Mouse (Mus musculus) megakaryocyte, embryonic 14.5 days (primary cell): ENCODE measurements around the gene Eva1b. TPM values are rescaled to one million over a fixed set of nuclear protein-coding genes. Genes with fewer than 3 reads are reported as not detected.

Source experiments
- H3K27me3 ChIP-seq: replicated peaks from 2 replicates; pipeline ENCODE3; 2012; ENCODE audit warnings: inconsistent platforms
- H3K36me3 ChIP-seq: replicated peaks from 2 replicates; pipeline ENCODE3; 2012; ENCODE audit warnings: low read length, inconsistent platforms, mixed read lengths
- H3K4me1 ChIP-seq: 2 replicates; pipeline ENCODE4 v1.6.1; 2012; ENCODE audit warnings: inconsistent platforms
- H3K4me3 ChIP-seq: replicated peaks from 2 replicates; pipeline ENCODE3; 2012; ENCODE audit warnings: moderate library complexity, mild to moderate bottlenecking, inconsistent platforms
- H3K9me3 ChIP-seq: 2 replicates; pipeline ENCODE4 v1.6.1; 2012; ENCODE audit warnings: inconsistent platforms
- FLI1 ChIP-seq: IDR thresholded peaks from 2 replicates; pipeline ENCODE4 v1.6.1; 2012; ENCODE audit warnings: low read length, inconsistent platforms, mixed read lengths
- GATA1 ChIP-seq: IDR thresholded peaks from 3 replicates; pipeline ENCODE4 v1.6.1; 2012; ENCODE audit warnings: mixed read lengths, low read length, inconsistent platforms, borderline replicate concordance
- polyA plus RNA-seq: library from polyadenylated mRNA; stranded (reverse); fragments of >175 nt; gene quantifications from 2 replicates; pipeline ENCODE4 v1.2.3, GENCODE M21; 2012; ENCODE audit warnings: low replicate concordance; ENCODE audit not compliant: insufficient read depth

Eva1b gene
- polyA plus RNA-seq, 1 experiment = 56.4 TPM

DNA sequence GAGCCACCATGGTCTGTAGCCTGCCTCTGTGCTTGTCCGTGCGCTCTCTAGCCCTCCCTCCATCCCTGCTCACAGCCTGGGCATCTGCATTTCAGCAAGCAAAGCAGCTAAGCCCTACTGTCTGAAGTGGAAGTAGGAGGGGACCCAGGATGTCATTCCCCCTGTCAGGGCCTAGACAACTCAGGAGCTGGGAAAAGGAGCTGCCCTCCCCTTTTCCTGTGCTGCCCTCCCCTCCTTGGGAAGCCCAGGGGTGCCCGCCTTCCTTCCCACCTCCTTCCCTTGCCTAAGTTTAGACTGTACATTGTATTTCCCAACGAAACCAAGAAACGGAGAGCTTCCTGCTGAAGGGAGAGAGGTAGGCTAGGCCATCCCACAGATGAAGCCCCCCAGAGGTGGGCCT lies 6.5 kb upstream of the Eva1b start:
- Histone ChIP-seq H3K36me3 (peaks cover 79% of the 10 kb centered on the region), H3K4me1 (peaks cover 33% of the 10 kb centered on the region)
- no peak for TF ChIP-seq FLI1
- TF ChIP-seq GATA1 = no peak

DNA sequence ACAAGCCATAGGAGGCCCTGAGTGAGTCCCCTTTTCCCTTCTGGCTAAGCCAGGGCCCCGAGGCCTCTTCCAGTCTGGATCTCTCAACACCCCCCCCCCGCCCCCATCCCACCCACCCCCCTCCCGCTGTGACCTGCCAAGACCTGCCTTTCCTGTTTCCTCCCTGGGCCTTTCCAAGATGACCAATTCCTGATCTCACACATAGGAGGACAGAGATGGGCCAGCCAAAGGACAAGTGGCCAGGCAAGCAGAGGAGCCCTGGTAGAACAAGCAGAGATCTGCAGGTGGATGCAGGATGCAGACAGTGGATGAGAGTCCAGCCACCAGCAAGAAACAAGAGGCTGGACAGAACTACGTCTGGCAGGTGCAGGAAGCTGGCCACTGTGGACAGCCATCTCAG lies 2.1 kb upstream of the Eva1b start:
- peaks cover 11% of the 10 kb centered on the region for H3K9me3 ChIP-seq
- H3K4me1 ChIP-seq = peaks cover 38% of the 10 kb centered on the region

More for the DNA sequence above, 6.5 kb upstream of the Eva1b start:
- H3K4me3 ChIP-seq = no peak overlapping the region
- H3K27me3 ChIP-seq = no peaks in the 10 kb centered on the region
- H3K9me3 ChIP-seq = peaks cover 11% of the 10 kb centered on the region

GRCm38 (mm10) chr4:126146974-126147532 lies 491 bp upstream of the Eva1b start:
- no peak overlapping the region for H3K4me3 ChIP-seq
- peaks cover 11% of the 10 kb centered on the region for H3K9me3 ChIP-seq
- H3K36me3 ChIP-seq = peaks cover 49% of the 10 kb centered on the region
- peaks cover 35% of the 10 kb centered on the region for H3K4me1 ChIP-seq
- TF ChIP-seq FLI1 (no peak), GATA1 (no peak)
- H3K27me3 ChIP-seq = peaks cover 20% of the 10 kb centered on the region

More for the DNA sequence above, 2.1 kb upstream of the Eva1b start:
- Histone ChIP-seq H3K27me3 (peaks cover 20% of the 10 kb centered on the region), H3K4me3 (no peak overlapping the region), H3K36me3 (peaks cover 48% of the 10 kb centered on the region)
- TF ChIP-seq FLI1 (no peak), GATA1 (no peak)

GRCm38 (mm10) chr4:126148161-126148961 lies 817 bp downstream of the Eva1b start:
- Histone ChIP-seq H3K4me3 (peak overlapping the region; percentile 92), H3K36me3 (peaks cover 41% of the 10 kb centered on the region), H3K27me3 (peaks cover 20% of the 10 kb centered on the region), H3K4me1 (peaks cover 35% of the 10 kb centered on the region), H3K9me3 (peaks cover 9% of the 10 kb centered on the region)
- TF ChIP-seq GATA1 (no peak), FLI1 (no peak)

GRCm38 (mm10) chr4:126149041-126149676 lies 1.6 kb downstream of the Eva1b start:
- Histone ChIP-seq H3K9me3 (peaks cover under 1% of the 10 kb centered on the region), H3K27me3 (peaks cover 20% of the 10 kb centered on the region), H3K4me1 (peaks cover 38% of the 10 kb centered on the region), H3K36me3 (peaks cover 36% of the 10 kb centered on the region), H3K4me3 (peak overlapping the region; percentile 92)
- TF ChIP-seq FLI1 (no peak), GATA1 (no peak)

DNA sequence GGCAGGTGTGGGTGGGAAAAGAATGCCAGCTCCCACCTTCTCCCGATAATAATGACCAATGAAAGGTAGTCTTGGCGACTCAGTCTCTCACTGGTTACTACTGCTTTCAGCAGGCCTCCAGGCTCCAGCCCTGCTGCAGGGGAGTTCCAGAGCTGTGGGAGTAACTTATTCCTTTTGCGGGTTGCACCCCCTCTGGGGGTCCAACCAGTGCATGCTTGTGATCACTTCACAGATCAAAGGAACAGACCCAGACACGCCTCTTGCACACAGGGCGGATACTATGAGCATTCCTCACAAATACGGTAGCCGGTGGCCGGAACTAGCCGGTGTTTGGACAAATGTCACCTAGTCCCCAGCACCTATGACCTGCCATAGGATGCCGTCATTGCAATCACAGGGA lies 2.3 kb downstream of the Eva1b start:
- Histone ChIP-seq H3K4me3 (no peak overlapping the region), H3K36me3 (peaks cover 39% of the 10 kb centered on the region), H3K9me3 (no peaks in the 10 kb centered on the region), H3K27me3 (peaks cover 20% of the 10 kb centered on the region), H3K4me1 (peaks cover 44% of the 10 kb centered on the region)
- TF ChIP-seq GATA1 (no peak), FLI1 (no peak)

DNA sequence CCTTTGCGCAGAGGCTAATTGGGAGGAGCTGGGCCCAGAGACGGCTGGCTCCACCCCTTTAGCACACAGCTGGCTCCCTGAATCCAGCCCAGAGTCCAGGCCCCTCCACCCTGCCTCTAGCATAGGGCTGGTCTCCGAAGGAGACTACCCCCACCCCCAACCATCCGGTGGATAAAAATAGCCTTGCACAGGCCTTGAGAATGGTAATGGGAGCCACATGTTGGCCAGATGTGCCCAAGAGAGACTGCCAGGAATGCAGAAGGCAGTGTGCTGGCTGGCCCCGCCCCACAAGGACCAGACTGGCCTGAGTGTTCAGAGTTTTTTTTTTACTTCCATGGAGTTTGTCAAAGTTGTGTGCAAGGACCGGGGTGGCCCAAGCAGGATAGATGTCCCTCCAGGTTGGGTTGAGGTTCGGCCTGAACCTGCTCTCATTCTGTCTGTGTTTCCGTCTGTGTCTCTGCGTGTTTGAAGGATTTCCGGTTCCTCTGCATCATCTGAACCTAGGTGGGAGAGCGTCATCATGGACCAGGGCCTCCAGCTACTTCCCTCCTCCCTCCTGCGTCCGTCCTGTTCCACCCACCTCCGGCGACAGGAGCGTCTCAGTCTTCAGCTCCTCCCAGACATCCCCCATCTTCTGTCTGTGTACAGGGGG lies 2.9 kb downstream of the Eva1b start:
- peaks cover 20% of the 10 kb centered on the region for H3K27me3 ChIP-seq

GRCm38 (mm10) chr4:126150949-126151320 lies 3.4 kb downstream of the Eva1b start:
- peaks cover 55% of the 10 kb centered on the region for H3K4me1 ChIP-seq
- H3K9me3 ChIP-seq = no peaks in the 10 kb centered on the region
- peaks cover 39% of the 10 kb centered on the region for H3K36me3 ChIP-seq
- no peak overlapping the region for H3K4me3 ChIP-seq
- TF ChIP-seq GATA1 (no peak), FLI1 (no peak)
- H3K27me3 ChIP-seq = peaks cover 20% of the 10 kb centered on the region

More for the DNA sequence above, 2.9 kb downstream of the Eva1b start:
- Histone ChIP-seq H3K9me3 (no peaks in the 10 kb centered on the region), H3K4me1 (peaks cover 50% of the 10 kb centered on the region), H3K4me3 (no peak overlapping the region), H3K36me3 (peaks cover 39% of the 10 kb centered on the region)
- no peak for TF ChIP-seq GATA1
- no peak for TF ChIP-seq FLI1

DNA sequence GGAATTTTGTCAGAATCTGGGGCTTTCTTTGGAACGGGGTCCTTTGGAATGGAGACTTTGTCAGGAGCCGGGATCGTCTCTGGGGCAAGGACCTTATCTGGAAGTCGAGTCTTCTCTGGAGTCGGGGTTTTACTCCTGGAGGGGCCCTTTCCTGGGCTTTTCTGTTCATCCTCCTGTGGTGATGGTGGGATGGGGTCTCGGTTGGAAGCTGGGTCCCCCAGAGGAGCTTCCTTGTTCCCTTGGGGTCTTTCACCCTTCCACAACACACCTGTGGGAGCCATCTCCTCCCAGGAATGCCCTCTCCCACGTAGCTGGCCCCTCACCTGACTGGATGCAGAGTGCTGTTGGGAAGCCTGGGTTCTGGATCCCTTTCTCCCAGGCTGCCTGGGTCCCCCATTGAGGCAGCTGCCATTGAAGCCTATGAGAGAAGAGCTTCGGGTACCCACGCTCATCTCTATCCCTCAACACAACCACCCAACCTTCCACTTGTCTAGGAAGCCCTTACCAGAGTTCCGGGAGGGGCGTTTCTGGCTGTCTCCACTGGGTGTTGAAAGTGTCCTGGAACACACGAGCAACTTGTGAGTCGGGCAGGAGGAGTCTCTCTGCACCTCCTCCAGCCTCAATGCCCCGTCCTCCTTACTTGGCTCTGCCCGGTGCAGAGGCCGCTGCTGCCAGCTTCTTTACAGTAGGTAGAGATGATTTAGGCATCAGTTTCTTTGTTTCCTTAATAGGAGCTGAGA lies 4.3 kb downstream of the Eva1b start:
- no peak overlapping the region for H3K4me3 ChIP-seq
- TF ChIP-seq GATA1 (no peak), FLI1 (no peak)

More for the DNA sequence above, 4.3 kb downstream of the Eva1b start:
- Histone ChIP-seq H3K4me1 (peaks cover 61% of the 10 kb centered on the region), H3K36me3 (peaks cover 46% of the 10 kb centered on the region), H3K9me3 (0 out of 2 replicates have a peak, but pooled peaks cover 2% of the 10 kb centered on the region), H3K27me3 (peaks cover 20% of the 10 kb centered on the region)
